Mouse (Mus musculus) olfactory bulb, adult 2 months (tissue): ENCODE data around the gene Med12l. TPM values are rescaled to one million over a fixed set of nuclear protein-coding genes. Genes with fewer than 3 reads are reported as not detected.
"Not testable (repeated sequence)": the region's sequence is repeated elsewhere in the genome, so short reads cannot be mapped to it uniquely, and the experiment has no call there.

Experiments
- H3K27ac ChIP-seq: fragments of 200-500 bp; 2 replicates; pipeline ENCODE4 v1.5.1; 2012; ENCODE audit warnings: low read depth, low read length; ENCODE audit not compliant: insufficient read depth
- H3K4me1 ChIP-seq: fragments of 200-500 bp; 2 replicates; pipeline ENCODE4 v1.6.1; 2012; ENCODE audit warnings: low read length; ENCODE audit not compliant: control insufficient read depth, insufficient read depth
- H3K4me3 ChIP-seq: fragments of 200-500 bp; 2 replicates; pipeline ENCODE4 v1.5.1; 2012; ENCODE audit warnings: mild to moderate bottlenecking, low read depth, low read length, moderate library complexity; ENCODE audit not compliant: insufficient read depth
- CTCF ChIP-seq: fragments of 200-500 bp; IDR thresholded peaks from 2 replicates; pipeline ENCODE4 v1.5.1; 2012; ENCODE audit warnings: low read depth, mild to moderate bottlenecking, low read length, moderate library complexity; ENCODE audit not compliant: insufficient read depth
- POLR2A ChIP-seq: fragments of 200-500 bp; IDR thresholded peaks from 2 replicates; pipeline ENCODE4 v1.6.1; 2012; ENCODE audit warnings: mild to moderate bottlenecking, low read depth, low read length, moderate library complexity; ENCODE audit not compliant: insufficient read depth
- WGBS: fragments of 180-500 bp; shearing (Covaris S2); methylation state at CpG from one replicate; pipeline ENCODE4 v1.1.7; 2018; 5-methylcytosine and 5-hydroxymethylcytosine counted together
- polyA plus RNA-seq: library from polyadenylated mRNA; stranded (reverse); fragments of >200 nt; gene quantifications from 2 replicates; pipeline ENCODE4 v1.2.4, GENCODE M21; 2012; ENCODE audit warnings: low replicate concordance; ENCODE audit not compliant: missing spikeins, insufficient read depth, insufficient read length

Med12l gene
- polyA plus RNA-seq, 1 experiment: not detected

DNA sequence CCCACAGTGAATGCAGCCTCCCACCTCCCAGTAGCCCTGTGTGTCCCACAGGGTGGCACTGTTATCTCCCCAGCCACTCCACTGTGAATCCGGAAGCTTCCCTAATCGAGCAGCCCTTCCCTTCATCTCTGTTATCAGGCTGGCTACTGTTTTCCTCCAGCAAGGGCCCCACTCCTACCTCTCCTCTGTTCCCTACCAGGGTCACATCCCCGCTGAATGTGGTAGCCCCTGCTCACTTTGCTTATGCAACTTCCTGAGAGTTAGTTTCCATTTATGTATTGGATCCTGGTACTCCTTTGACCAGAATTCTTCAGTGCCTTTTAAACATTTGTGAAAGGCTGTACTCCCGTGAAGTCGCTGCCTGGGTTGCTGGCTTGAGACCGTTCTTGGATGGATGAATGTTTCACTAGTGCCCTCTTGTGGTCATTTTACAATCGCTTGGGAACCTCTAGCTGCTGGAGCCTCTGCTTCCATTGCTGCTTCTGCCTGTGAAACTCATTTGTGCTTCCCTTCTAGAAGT is 53.5 kb downstream of the Med12l start:
- TF ChIP-seq CTCF: no peak
- 2% methylated on average over 7 of the region's 7 CpGs for WGBS
- no peak overlapping the region for H3K4me3 ChIP-seq
- no peak overlapping the region for H3K27ac ChIP-seq
- peaks cover 9% of the 10 kb centered on the region; the same call in 1 of the 2 replicates for H3K4me1 ChIP-seq

DNA sequence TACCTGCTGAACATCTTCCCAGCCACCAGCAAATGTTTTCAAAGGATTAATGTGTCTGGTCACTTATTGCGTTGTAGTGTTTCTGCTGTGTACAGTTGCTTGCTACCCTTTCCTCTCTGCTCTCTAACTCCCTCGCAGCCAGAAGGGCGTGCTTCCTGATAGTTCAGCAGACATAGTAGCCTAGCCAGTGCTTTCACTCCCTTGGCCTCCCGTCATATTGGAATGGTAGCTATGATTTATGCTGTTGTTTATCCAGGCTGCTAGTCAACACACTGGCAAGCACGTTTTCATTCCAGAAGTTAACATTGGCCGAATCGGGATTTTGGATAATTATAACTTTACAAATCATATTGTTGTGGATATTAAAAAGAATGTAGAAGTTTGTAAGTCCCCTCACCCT is 54.5 kb downstream of the Med12l start:
- Histone ChIP-seq H3K4me1 (peaks cover 9% of the 10 kb centered on the region; the same call in 1 of the 2 replicates), H3K4me3 (no peak overlapping the region), H3K27ac (no peak overlapping the region)
- WGBS: 93% methylated on average over 7 of the region's 7 CpGs
- TF ChIP-seq POLR2A (no peak), CTCF (no peak)

DNA sequence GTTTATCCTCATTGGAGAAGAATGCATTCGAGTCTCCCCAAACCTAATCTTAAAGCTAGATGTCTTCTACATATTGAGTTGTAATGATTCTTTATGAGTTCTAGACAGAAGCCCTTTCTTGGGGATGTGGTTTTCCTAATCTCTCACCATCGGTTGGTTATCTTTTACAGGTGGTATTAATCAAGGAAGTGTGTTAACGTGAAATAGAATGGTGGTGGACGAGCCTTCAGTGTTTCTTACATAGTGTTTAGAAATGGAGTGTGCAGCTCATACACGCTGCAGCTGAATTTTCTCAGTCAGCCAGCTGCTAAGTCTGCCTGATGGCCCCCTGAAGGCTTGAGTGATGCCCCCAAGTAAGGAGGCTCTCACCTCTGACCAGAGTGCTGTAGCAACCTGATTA is 56.5 kb downstream of the Med12l start:
- H3K4me1 ChIP-seq: peaks cover 15% of the 10 kb centered on the region
- H3K4me3 ChIP-seq: no peak overlapping the region
- WGBS: 80% methylated on average over 5 of the region's 5 CpGs
- H3K27ac ChIP-seq: no peak overlapping the region
- TF ChIP-seq POLR2A (no peak), CTCF (no peak)

DNA sequence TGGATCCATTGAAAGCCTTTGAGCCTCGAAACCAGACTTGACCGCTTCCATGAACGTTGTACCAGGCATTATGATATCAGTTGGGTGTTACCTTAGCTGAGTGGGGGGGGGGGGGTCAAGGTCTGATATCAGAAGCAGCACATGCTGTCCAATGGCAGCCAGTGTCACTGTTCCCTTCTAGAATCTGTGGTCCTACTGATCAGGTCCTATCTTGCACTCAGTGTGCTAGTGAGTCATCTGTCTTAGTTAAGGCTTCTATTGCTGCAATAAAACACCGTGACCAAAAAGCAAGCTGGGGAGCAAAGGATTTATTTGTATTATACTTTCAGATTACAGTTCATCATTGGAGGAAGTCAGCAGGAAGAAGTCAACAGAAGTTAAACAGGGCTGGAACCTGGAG is 57.8 kb downstream of the Med12l start:
- Histone ChIP-seq H3K4me3 (no peak overlapping the region), H3K4me1 (peaks cover 18% of the 10 kb centered on the region), H3K27ac (no peak overlapping the region)
- no peak for TF ChIP-seq CTCF
- no peak for TF ChIP-seq POLR2A
- WGBS: 85% methylated on average over 4 of the region's 4 CpGs

DNA sequence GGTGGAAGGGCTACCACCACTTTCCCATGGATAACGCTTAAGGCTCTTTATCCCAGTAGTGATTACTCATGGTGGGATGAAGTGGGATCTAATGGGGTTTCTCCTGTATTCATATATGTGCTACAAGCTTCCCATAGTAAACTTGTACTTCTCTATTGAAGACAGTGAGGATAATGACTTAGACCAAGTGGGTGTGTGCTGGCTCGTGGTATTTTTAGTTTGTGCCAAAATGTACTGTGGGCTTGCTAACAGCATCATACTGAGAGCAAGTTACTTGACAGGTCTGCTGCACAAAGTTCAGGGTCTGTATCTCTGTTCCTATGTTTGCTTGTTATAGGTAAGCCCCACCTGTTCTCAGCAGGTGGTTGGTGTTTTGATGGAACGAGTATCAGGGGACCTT is 60.3 kb downstream of the Med12l start:
- no peak overlapping the region for H3K27ac ChIP-seq
- H3K4me1 ChIP-seq: peaks cover 11% of the 10 kb centered on the region
- 59% methylated on average over 3 of the region's 3 CpGs for WGBS
- TF ChIP-seq POLR2A: no peak
- no peak for TF ChIP-seq CTCF
- no peak overlapping the region for H3K4me3 ChIP-seq

DNA sequence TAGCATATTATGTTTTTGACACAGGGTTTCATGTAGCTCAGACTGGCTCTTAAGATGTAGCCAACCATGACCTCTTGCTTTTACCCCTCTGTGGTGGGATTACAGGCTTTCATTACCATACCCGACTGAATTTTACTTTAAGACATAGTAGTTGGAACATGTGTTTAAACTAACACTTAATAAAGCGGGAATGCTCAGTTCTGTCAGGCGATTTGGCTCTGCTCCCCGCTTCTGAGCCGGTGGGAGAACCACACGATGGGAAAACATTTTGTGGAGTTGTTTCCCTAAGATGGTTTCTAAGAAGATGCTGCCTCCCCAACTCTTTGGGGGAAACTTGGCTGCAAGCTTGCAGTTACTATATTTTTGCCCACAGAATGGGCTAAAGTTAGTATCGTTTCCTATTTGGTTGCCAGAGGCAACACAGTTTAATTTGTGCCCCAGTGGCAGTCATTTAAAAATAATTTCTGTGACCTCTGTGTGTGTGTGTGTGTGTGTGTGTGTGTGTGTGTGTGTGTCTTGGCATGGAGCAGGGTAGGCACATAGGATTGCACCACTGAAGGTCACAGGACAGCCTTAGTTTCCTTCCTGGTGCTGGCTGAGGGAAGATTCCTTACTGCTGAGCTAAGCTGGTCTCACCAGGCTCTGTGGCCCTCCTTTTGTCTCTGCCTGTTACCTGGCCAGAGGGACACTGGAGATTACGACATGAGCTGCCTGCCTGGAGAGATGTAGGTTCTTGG is 61.1 kb downstream of the Med12l start:
- H3K27ac ChIP-seq: no peak overlapping the region
- WGBS: 28% methylated on average over 8 of the region's 8 CpGs
- TF ChIP-seq POLR2A (no peak), CTCF (no peak)

DNA sequence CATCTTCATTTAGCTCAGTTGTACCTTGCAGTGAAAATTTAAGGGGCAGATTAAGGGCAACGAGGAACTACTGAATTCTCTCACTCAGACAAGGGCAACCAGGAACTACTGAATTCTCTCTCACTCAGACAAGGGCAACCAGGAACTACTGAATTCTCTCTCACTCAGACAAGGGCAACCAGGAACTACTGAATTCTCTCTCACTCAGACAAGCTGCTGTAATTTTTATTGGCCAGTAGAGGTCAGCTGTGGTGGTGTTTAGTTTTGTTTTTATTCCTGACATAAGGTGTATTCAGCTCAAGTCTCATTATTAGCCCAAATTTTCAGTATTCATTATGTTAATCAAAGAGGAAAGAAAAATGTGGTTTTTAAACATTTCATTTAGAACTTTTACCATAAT is 63.4 kb downstream of the Med12l start:
- not testable (repeated sequence) for H3K27ac ChIP-seq, H3K4me1 ChIP-seq, H3K4me3 ChIP-seq
- 75% methylated on average over 1 of the region's 1 CpGs for WGBS

More for the DNA sequence above, 61.1 kb downstream of the Med12l start:
- Histone ChIP-seq H3K4me3 (no peak overlapping the region), H3K4me1 (peaks cover 11% of the 10 kb centered on the region)

DNA sequence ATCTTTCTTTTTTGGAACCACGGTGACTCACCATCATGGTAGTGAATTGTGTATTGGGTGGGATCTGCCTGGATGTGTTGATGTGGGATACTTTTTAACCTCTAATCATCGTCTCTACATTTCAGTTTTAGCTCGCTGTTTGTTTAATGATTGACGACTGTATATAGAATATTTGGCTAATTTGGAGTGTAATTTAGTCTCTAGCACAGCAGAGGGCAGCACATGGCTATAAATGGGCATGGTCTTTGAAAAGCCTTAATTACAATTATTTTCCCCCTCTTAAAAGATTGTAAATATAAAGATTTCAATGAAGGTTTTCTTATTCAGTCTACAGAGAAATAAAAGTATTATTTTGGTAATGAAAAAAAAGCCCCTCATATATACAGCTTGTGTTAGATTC is 71.7 kb downstream of the Med12l start:
- WGBS: 36% methylated on average over 4 of the region's 4 CpGs
- Histone ChIP-seq H3K4me1 (no peaks in the 10 kb centered on the region), H3K4me3 (no peak overlapping the region), H3K27ac (no peak overlapping the region)
- TF ChIP-seq POLR2A (no peak), CTCF (no peak)

DNA sequence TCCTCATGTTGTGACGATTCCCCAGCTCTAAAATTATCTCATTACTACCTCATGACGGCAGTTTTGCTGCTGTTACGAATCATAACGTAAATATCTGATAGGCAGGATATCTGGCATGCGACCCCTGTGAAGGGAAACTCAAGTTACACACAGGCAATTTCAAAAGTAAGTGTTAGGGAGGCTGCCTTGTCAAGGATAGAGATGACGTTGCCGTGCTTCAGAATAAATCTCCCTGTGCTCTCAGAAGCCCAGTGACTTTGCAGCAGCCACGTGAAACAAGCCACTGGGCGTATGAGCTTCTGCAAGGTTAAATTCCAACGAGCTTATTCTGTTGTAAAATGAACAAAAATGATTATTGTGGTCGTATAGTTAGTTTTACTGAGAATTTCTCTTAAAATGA is 73.0 kb downstream of the Med12l start:
- H3K4me1 ChIP-seq: no peaks in the 10 kb centered on the region
- WGBS: 86% methylated on average over 11 of the region's 11 CpGs
- H3K4me3 ChIP-seq: no peak overlapping the region
- TF ChIP-seq POLR2A (no peak), CTCF (no peak)
- H3K27ac ChIP-seq: no peak overlapping the region

DNA sequence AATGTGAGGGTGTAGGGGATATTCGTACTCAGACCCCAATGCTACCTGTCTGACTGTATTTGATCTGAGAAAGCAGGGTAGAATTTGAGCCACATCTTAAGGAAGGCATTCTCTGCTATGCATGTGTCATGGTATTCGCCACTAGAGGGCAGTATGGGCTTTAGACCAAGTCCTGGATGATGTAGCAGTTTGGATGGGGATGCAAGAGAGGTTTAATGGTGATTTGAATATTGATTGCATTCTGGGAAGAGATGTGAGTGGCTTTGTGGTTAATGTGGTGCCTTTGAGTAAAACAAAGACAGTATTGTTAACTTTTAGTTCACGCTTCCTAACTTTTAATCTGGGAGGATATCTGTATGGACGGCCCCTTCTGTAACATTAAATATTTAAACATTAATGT is 73.7 kb downstream of the Med12l start:
- Histone ChIP-seq H3K27ac (no peak overlapping the region), H3K4me3 (no peak overlapping the region), H3K4me1 (no peaks in the 10 kb centered on the region)
- 56% methylated on average over 4 of the region's 4 CpGs for WGBS
- TF ChIP-seq POLR2A (no peak), CTCF (no peak)
